Mouse (Mus musculus) midbrain, embryonic 10.5 days (tissue): ENCODE measurements around the gene 1700029P11Rik. TPM values are rescaled to one million over a fixed set of nuclear protein-coding genes. Genes with fewer than 3 reads are reported as not detected.

Experiments
- DNase-seq: peaks from one replicate; pipeline ENCODE4 v3.0.0-alpha.2; 2017; ENCODE audit warnings: low spot score
- H3K27ac ChIP-seq: fragments of 300-500 bp; sonication (generic); replicated peaks from 2 replicates; pipeline ENCODE4 v1.5.1; 2016; ENCODE audit warnings: mild to moderate bottlenecking
- H3K27me3 ChIP-seq: fragments of 300-500 bp; sonication (generic); 2 replicates; pipeline ENCODE4 v1.6.1; 2016; ENCODE audit warnings: low read depth, mild to moderate bottlenecking; ENCODE audit not compliant: poor library complexity, severe bottlenecking
- H3K36me3 ChIP-seq: fragments of 300-500 bp; sonication (generic); 2 replicates; pipeline ENCODE4 v1.6.1; 2016; ENCODE audit warnings: mild to moderate bottlenecking, moderate library complexity
- H3K4me1 ChIP-seq: fragments of 300-500 bp; sonication (generic); 2 replicates; pipeline ENCODE4 v1.6.1; 2016
- H3K4me3 ChIP-seq: fragments of 300-500 bp; sonication (generic); 2 replicates; pipeline ENCODE4 v1.5.1; 2016; ENCODE audit warnings: mild to moderate bottlenecking, moderate library complexity
- H3K9me3 ChIP-seq: fragments of 300-500 bp; sonication (generic); replicated peaks from 2 replicates; pipeline ENCODE4 v1.6.1; 2016; ENCODE audit warnings: mild to moderate bottlenecking
- WGBS: fragments of 180-500 bp; shearing (Covaris S2); methylation state at CpG from one replicate; pipeline ENCODE4 v1.1.7; 2016; 5-methylcytosine and 5-hydroxymethylcytosine counted together
- polyA plus RNA-seq: library from polyadenylated mRNA; unstranded; fragments of >200 nt; fragmentation: Nextera tagmentation; extraction: Ambion mirVana; gene quantifications from 2 replicates; pipeline ENCODE4 v1.2.1, GENCODE M21; 2016

The 1700029P11Rik gene
- polyA plus RNA-seq, 1 experiment from 2014 or later = not detected

GRCm38 (mm10) chr15:81989371-81990062 lies 9.2 kb downstream of the 1700029P11Rik start:
- DNase-seq = peak; percentile 88
- Histone ChIP-seq H3K4me1 (peaks cover 19% of the 10 kb centered on the region), H3K9me3 (no peaks in the 10 kb centered on the region), H3K27ac (peak overlapping the region; percentile 66), H3K4me3 (no peak overlapping the region), H3K27me3 (no peaks in the 10 kb centered on the region), H3K36me3 (peaks cover 21% of the 10 kb centered on the region)
- WGBS = 44% methylated on average over 11 of the region's 11 CpGs

GRCm38 (mm10) chr15:81990549-81990948 lies 10.2 kb downstream of the 1700029P11Rik start:
- WGBS = 48% methylated on average over 7 of the region's 7 CpGs
- Histone ChIP-seq H3K27ac (no peak overlapping the region), H3K9me3 (no peaks in the 10 kb centered on the region), H3K27me3 (no peaks in the 10 kb centered on the region), H3K4me1 (peaks cover 9% of the 10 kb centered on the region), H3K4me3 (no peak overlapping the region), H3K36me3 (peaks cover 31% of the 10 kb centered on the region)
- DNase-seq = no peak

GRCm38 (mm10) chr15:81993992-81994391 lies 13.7 kb downstream of the 1700029P11Rik start:
- Histone ChIP-seq H3K27me3 (no peaks in the 10 kb centered on the region), H3K4me1 (peaks cover 4% of the 10 kb centered on the region), H3K27ac (no peak overlapping the region), H3K4me3 (no peak overlapping the region), H3K9me3 (no peaks in the 10 kb centered on the region), H3K36me3 (peaks cover 64% of the 10 kb centered on the region)
- WGBS = 88% methylated on average over 6 of the region's 6 CpGs
- DNase-seq = no peak

DNA sequence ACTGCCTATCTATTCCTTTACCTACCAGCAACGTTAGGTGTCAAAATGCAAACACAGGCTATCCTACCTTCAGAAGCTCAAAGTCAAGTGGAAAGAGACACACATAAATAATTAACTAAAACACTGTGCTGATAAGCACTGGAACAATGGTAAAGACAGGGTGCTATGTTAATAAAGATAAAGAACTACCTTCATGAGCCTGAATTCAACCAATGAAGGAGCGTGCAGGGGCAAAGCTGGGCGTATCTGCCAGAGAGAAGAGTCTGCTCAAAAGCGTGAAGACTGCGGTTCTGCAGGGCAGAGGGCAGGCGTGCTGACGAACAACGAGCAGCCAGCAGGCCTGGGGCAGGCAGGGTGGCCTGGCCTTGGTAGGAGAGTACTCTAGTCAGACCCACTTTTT lies 23.9 kb downstream of the 1700029P11Rik start:
- Histone ChIP-seq H3K4me3 (no peak overlapping the region), H3K36me3 (peaks cover 50% of the 10 kb centered on the region), H3K27ac (no peak overlapping the region), H3K9me3 (no peaks in the 10 kb centered on the region), H3K27me3 (no peaks in the 10 kb centered on the region), H3K4me1 (no peaks in the 10 kb centered on the region)
- DNase-seq = no peak
- WGBS = 91% methylated on average over 8 of the region's 8 CpGs

GRCm38 (mm10) chr15:82011947-82012346 lies 31.6 kb downstream of the 1700029P11Rik start:
- DNase-seq = no peak
- Histone ChIP-seq H3K27me3 (no peaks in the 10 kb centered on the region), H3K36me3 (peaks cover 7% of the 10 kb centered on the region; the same call in 1 of the 2 replicates), H3K4me3 (no peak overlapping the region), H3K4me1 (peaks cover 29% of the 10 kb centered on the region), H3K9me3 (no peaks in the 10 kb centered on the region), H3K27ac (no peak overlapping the region)
- 92% methylated on average over 6 of the region's 6 CpGs for WGBS

DNA sequence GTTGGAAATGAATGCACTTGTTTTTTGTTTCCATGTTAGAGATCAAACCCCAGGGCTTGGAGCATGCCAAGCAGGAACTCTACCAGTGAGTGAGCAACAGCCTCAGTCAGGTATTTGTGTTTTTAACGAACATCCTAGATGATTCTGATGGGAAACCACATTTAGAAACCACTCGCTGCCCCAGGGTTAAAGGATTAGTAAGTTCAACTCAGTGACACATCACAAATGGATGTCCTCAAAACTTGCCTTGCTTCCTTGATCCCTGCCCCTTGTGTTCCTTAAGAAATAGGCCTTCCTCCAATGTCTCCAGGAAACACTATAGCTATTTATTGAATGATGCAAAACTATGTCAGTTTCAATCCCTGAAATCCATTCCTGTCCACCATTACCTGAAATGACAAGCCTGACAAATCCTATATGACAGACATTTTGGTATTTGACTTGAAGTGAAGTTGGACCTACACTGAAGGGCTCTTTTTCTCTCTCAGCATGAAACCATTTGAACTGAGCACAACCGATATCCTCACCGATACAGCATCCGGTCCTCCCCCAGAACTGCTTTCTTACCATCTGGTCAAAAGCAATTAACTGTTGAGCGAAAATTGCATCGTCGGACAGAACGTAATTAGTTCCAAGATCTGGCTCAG lies 34.5 kb downstream of the 1700029P11Rik start:
- no peak for DNase-seq
- peak overlapping the region; percentile 85 for H3K4me3 ChIP-seq
- peaks cover 19% of the 10 kb centered on the region for H3K36me3 ChIP-seq
- no peaks in the 10 kb centered on the region for H3K9me3 ChIP-seq
- no peaks in the 10 kb centered on the region for H3K27me3 ChIP-seq
- H3K27ac ChIP-seq = peak overlapping the region; percentile 91
- WGBS = 21% methylated on average over 9 of the region's 9 CpGs
- H3K4me1 ChIP-seq = peaks cover 36% of the 10 kb centered on the region

DNA sequence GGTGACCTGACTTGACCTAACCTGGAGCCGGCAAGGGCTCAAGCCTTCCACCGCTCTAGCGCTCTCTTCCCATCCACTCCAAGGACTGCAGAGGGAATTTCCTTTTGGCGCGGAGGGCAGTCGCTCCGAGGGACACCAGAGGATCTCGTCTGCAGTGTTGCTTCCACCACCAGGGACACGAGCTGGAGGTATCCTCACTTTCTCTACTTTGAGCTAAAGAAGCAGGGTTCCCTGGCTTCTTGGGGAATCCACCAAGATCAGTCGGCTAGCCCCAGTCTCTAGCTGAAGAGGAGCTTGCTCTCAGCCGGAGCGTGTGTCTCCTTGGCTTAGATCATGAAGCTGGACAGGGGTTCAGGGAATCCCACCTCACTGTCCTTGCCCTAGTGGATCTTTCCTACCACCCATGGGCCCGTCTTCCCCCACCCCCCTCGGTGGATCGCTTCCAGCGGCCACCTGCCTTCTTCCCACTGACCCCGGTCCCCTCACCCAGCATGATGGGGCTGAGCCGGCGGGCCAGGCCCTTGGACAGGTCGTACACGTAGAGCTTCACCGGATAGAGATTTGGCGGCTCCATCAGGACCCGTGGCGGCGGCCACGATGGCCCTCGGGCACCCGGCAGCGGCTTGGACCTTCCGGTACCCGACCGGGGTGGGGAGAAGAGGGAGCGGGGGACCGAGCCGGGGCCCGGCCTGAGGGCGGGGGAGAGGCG lies 35.2 kb downstream of the 1700029P11Rik start:
- WGBS = under 1% methylated on average over 39 of the region's 39 CpGs
- H3K9me3 ChIP-seq = no peaks in the 10 kb centered on the region
- peaks cover 36% of the 10 kb centered on the region for H3K4me1 ChIP-seq
- H3K4me3 ChIP-seq = peak overlapping the region; percentile 85
- peaks cover 26% of the 10 kb centered on the region for H3K36me3 ChIP-seq
- DNase-seq = no peak
- peak overlapping the region; percentile 91 for H3K27ac ChIP-seq
- H3K27me3 ChIP-seq = no peaks in the 10 kb centered on the region

DNA sequence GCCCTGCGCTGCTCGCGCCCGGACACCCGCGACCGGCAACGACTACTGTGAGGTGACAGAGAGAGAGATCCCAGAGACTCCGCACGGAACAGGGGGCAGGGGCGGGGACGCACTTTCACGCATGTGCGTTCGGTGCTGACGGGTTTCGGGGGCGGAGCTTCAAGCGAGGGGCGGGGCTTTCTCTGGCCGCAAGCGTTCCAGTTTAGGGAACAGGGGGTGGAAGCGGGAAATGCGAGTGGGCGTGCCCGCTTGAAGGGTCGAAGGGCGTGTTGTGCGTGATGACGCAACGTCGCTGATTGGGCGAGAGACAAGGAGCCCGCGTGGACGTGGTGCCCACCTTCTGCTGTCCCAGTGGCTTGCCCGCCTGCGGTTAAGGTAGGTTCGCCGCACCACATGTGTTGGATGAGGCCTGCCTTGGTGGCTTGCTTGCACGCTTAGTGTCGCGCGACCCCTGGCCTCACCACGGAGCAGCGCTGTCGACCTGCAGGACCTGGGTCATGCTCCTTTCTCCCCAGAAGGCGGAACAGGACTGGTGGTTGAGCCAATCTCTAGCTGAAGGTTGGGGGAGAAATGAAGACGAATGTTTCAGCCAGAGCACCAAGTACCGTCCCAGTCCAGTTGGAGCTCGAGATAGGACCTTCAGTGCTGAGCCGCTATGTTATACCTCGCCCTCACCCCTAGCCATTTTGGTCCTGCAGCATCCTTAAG lies 35.9 kb downstream of the 1700029P11Rik start:
- 0% methylated on average over 53 of the region's 53 CpGs for WGBS
- H3K27me3 ChIP-seq = no peaks in the 10 kb centered on the region
- DNase-seq = peak; percentile 99
- peaks cover 36% of the 10 kb centered on the region for H3K4me1 ChIP-seq
- peaks cover 33% of the 10 kb centered on the region for H3K36me3 ChIP-seq
- H3K9me3 ChIP-seq = no peaks in the 10 kb centered on the region
- H3K27ac ChIP-seq = peak overlapping the region; percentile 91
- peak overlapping the region; percentile 85 for H3K4me3 ChIP-seq

DNA sequence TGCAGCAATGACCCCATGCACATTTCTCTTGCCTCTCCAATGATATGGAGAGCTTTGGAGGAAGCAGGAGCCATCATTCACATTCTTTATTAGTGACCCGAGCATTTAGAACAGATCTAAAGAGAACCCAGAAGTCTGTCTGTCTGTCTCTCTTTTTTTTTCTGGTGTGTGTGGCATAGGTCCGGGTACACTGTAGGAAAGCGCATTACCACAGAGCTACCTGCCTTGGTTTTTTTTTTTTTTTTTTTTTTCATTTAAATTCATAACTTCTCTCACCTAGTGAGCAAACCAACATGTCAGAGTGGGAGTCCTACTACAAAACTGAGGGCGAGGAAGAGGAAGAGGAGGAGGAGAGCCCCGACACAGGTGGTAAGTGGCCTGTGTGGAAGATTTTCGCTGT lies 36.5 kb downstream of the 1700029P11Rik start:
- Histone ChIP-seq H3K9me3 (no peaks in the 10 kb centered on the region), H3K27ac (peak overlapping the region; percentile 91), H3K4me1 (peaks cover 36% of the 10 kb centered on the region), H3K27me3 (no peaks in the 10 kb centered on the region), H3K36me3 (peaks cover 37% of the 10 kb centered on the region), H3K4me3 (peak overlapping the region; percentile 85)
- 25% methylated on average over 6 of the region's 6 CpGs for WGBS
- DNase-seq = no peak

DNA sequence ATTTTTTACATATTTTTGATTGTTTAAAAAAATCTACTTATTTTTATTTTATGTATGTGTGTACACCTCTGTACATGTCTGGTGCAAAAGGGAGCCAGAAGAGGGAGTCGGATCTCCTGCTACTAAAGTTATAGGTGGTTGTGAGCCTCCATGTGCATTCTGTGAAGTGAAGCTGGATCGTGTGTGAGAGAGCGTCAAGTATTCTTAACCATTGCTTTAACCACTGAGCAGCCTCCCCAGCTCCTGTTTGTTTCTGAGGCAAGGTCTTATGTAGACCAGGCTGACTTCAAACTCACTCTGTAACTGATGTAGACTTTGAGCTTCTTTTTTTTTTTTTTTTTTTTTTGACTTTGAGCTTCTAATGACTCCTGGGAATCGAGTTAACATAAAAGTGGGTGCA lies 37.1 kb downstream of the 1700029P11Rik start:
- DNase-seq = no peak
- Histone ChIP-seq H3K4me3 (peak overlapping the region; percentile 85; the same call in 1 of the 2 replicates), H3K4me1 (peaks cover 36% of the 10 kb centered on the region), H3K9me3 (no peaks in the 10 kb centered on the region), H3K27ac (no peak overlapping the region), H3K27me3 (no peaks in the 10 kb centered on the region), H3K36me3 (peaks cover 38% of the 10 kb centered on the region)
- WGBS = 79% methylated on average over 4 of the region's 4 CpGs

- Histone ChIP-seq H3K4me3 (no peak overlapping the region), H3K27ac (no peak overlapping the region), H3K4me1 (peaks cover 33% of the 10 kb centered on the region), H3K9me3 (no peaks in the 10 kb centered on the region), H3K36me3 (peaks cover 56% of the 10 kb centered on the region), H3K27me3 (no peaks in the 10 kb centered on the region)
- no peak for DNase-seq
- WGBS = 86% methylated on average over 3 of the region's 3 CpGs
These were observed 38.9 kb downstream of the 1700029P11Rik start for GRCm38 (mm10) chr15:82019288-82019687.

- DNase-seq = no peak
- Histone ChIP-seq H3K4me1 (peaks cover 1% of the 10 kb centered on the region; the same call in 1 of the 2 replicates), H3K4me3 (no peak overlapping the region), H3K36me3 (peaks cover 89% of the 10 kb centered on the region), H3K27me3 (no peaks in the 10 kb centered on the region), H3K27ac (no peak overlapping the region), H3K9me3 (no peaks in the 10 kb centered on the region; the same call in 1 of the 2 replicates)
- WGBS = 92% methylated on average over 13 of the region's 13 CpGs
These were observed 42.3 kb downstream of the 1700029P11Rik start for GRCm38 (mm10) chr15:82022535-82023088.
